Mouse (Mus musculus) intestine, postnatal 0 days (tissue): ENCODE results near the gene Rab40b. TPM values are rescaled to one million over a fixed set of nuclear protein-coding genes. Genes with fewer than 3 reads are reported as not detected.

ENCODE experiments used
- ATAC-seq: fragments of 200-750 bp; cut with Nextera tagmentation; 2 replicates; pipeline ENCODE4 v1.8.0; 2017; ENCODE audit warnings: mild to moderate bottlenecking, moderate TSS enrichment, moderate library complexity
- H3K27ac ChIP-seq: fragments of 300-500 bp; sonication (generic); 2 replicates; pipeline ENCODE4 v1.5.1; 2014; ENCODE audit warnings: mild to moderate bottlenecking, low read depth, low read length, moderate library complexity
- H3K27me3 ChIP-seq: fragments of 300-500 bp; sonication (generic); replicated peaks from 2 replicates; pipeline ENCODE4 v1.6.1; 2014; ENCODE audit warnings: low read length, mixed read lengths; ENCODE audit not compliant: control insufficient read depth, insufficient read depth
- H3K36me3 ChIP-seq: fragments of 300-500 bp; sonication (generic); 2 replicates; pipeline ENCODE4 v1.6.1; 2014; ENCODE audit warnings: mild to moderate bottlenecking, moderate library complexity; ENCODE audit not compliant: control insufficient read depth, insufficient read depth
- H3K4me1 ChIP-seq: fragments of 300-500 bp; sonication (generic); replicated peaks from 2 replicates; pipeline ENCODE4 v1.6.1; 2014; ENCODE audit warnings: antibody characterized with exemption, low read length, mixed read lengths; ENCODE audit not compliant: control insufficient read depth, insufficient read depth
- H3K4me2 ChIP-seq: fragments of 300-500 bp; sonication (generic); replicated peaks from 2 replicates; pipeline ENCODE4 v1.6.1; 2014; ENCODE audit warnings: low read depth, mild to moderate bottlenecking, moderate library complexity
- H3K4me3 ChIP-seq: fragments of 300-500 bp; sonication (generic); 2 replicates; pipeline ENCODE4 v1.5.1; 2014; ENCODE audit warnings: low read depth, low read length
- H3K9ac ChIP-seq: fragments of 300-500 bp; sonication (generic); 2 replicates; pipeline ENCODE4 v1.6.1; 2014; ENCODE audit warnings: mild to moderate bottlenecking, low read depth, low read length
- H3K9me3 ChIP-seq: fragments of 300-500 bp; sonication (generic); 2 replicates; pipeline ENCODE4 v1.6.1; 2016; ENCODE audit warnings: mixed run types; ENCODE audit not compliant: control insufficient read depth
- CTCF ChIP-seq: sonication (generic); IDR thresholded peaks from 2 replicates; pipeline ENCODE4 v1.5.1; 2016; ENCODE audit warnings: low read depth, mild to moderate bottlenecking, control low read depth, antibody characterized with exemption, moderate library complexity
- WGBS: fragments of 180-500 bp; shearing (Covaris S2); extraction: QIAGEN DNeasy Blood & Tissue Kit; methylation state at CpG from one replicate; pipeline ENCODE4 v1.1.7; 2014; 5-methylcytosine and 5-hydroxymethylcytosine counted together
- polyA plus RNA-seq: library from polyadenylated mRNA; unstranded; fragments of >200 nt; fragmentation: Nextera tagmentation; extraction: Ambion mirVana; gene quantifications from 2 replicates; pipeline ENCODE4 v1.2.1, GENCODE M21; 2015

Gene Rab40b
- polyA plus RNA-seq, 1 experiment from 2014 or later: 2.2 TPM

DNA sequence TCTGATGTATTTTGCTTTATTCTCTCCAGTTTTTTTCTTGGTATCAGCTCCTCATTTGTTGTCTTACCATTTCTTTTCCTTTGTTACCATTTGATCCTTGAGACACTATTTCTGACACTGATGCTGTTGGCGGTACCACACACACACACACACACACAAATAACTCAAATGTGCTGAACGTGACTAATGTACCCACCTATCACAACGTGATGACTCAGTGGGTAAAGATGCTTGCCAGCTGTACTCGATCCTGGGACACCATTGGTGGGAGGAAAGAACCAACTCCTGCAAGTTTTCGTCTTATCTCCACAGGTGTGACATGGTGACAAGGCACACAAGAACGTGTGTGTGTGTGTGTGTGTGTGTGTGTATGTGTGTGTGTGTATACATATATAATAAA, 14.7 kb downstream of the Rab40b start:
- no peaks in the 10 kb centered on the region for H3K4me1 ChIP-seq
- no peaks in the 10 kb centered on the region for H3K27me3 ChIP-seq
- no peak overlapping the region for H3K9ac ChIP-seq
- TF ChIP-seq CTCF: no peak
- H3K27ac ChIP-seq: no peak overlapping the region
- H3K4me3 ChIP-seq: no peak overlapping the region
- no peaks in the 10 kb centered on the region for H3K36me3 ChIP-seq
- no peaks in the 10 kb centered on the region for H3K9me3 ChIP-seq
- ATAC-seq: no peak
- no peak overlapping the region for H3K4me2 ChIP-seq
- 56% methylated on average over 6 of the region's 6 CpGs for WGBS

DNA sequence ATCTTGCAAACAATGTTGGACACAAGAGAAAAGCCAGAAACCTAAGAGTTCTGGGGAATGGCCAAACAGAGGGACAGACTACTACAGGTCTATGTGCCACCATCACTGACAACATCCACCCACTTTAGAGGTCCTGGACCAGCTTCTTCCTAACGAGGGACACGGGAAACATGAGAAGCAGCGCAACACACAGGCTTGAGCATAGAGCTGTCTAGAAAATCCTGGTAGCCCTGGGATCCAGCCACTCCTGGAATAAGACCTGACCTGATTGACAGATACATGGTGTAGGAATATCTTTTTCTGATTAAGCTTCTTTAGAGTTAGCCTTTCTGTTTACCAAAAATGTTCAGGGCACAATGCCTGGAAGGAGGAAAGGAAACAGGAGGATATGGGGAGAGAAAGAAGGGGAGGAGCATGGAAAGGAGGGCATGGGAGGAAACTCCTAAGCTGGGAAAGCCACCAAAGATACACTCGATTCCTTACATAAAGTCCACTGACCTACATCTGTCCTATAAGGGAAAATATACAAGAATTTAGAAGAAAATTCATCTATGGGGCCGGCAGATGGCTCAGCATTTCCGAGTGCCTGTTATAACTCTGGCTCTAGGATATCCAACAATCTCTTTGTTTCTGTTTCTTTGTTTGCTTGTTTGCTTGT, 17.6 kb downstream of the Rab40b start:
- H3K27ac ChIP-seq: no peak overlapping the region
- no peak overlapping the region for H3K4me3 ChIP-seq
- H3K4me1 ChIP-seq: no peaks in the 10 kb centered on the region
- no peak for ATAC-seq
- WGBS: 79% methylated on average over 6 of the region's 6 CpGs
- no peaks in the 10 kb centered on the region for H3K9me3 ChIP-seq
- H3K27me3 ChIP-seq: no peaks in the 10 kb centered on the region
- TF ChIP-seq CTCF: no peak
- H3K36me3 ChIP-seq: no peaks in the 10 kb centered on the region
- H3K9ac ChIP-seq: no peak overlapping the region
- H3K4me2 ChIP-seq: no peak overlapping the region

DNA sequence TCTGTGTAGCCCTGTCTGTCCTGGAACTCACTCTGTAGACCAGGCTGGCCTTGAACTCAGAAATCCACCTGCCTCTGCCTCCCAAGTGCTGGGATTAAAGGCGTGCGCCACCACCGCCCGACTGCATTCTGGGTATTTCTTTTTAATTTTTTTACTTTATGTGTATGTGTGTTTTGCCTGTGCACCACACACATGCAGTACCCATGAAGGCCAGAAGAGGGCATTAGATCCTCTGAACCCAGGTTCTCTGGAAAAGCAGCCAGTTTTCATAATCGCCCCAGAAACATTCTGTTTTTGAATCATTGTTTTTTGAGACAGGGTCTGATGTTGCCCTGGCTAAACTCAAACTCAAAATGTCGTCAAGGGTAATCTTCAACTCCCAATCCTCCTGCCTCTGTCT, 18.4 kb downstream of the Rab40b start:
- no peak overlapping the region for H3K9ac ChIP-seq
- H3K4me1 ChIP-seq: no peaks in the 10 kb centered on the region
- no peaks in the 10 kb centered on the region for H3K27me3 ChIP-seq
- H3K4me3 ChIP-seq: no peak overlapping the region
- ATAC-seq: no peak
- H3K4me2 ChIP-seq: no peak overlapping the region
- H3K9me3 ChIP-seq: no peaks in the 10 kb centered on the region
- 57% methylated on average over 6 of the region's 6 CpGs for WGBS
- H3K36me3 ChIP-seq: no peaks in the 10 kb centered on the region
- no peak overlapping the region for H3K27ac ChIP-seq
- TF ChIP-seq CTCF: peak; percentile 69

DNA sequence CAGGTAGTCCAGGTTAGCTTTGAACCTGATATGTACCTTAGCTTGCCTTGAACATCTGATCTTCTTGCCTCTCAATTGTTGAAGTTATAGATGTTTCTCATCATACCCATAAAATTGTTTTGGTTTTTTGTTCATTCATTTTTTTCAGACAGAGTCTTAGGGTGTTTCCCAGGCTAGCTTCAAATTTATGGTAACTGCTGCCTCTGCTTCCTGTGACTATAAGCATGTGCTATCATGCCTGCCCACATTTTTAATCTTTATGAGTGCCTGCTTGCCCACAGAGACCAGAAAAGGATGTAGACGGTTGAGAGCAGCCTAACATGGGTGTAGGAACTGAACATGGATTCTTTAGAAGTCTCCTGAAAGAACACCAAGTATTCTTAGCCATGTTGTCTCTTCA, 19.3 kb downstream of the Rab40b start:
- no peaks in the 10 kb centered on the region for H3K9me3 ChIP-seq
- no peak overlapping the region for H3K9ac ChIP-seq
- no peaks in the 10 kb centered on the region for H3K4me1 ChIP-seq
- no peak overlapping the region for H3K27ac ChIP-seq
- no peak overlapping the region for H3K4me3 ChIP-seq
- TF ChIP-seq CTCF: no peak
- no peak overlapping the region for H3K4me2 ChIP-seq
- no peaks in the 10 kb centered on the region for H3K27me3 ChIP-seq
- no peak for ATAC-seq
- no peaks in the 10 kb centered on the region for H3K36me3 ChIP-seq
- 72% methylated on average over 1 of the region's 1 CpGs for WGBS

DNA sequence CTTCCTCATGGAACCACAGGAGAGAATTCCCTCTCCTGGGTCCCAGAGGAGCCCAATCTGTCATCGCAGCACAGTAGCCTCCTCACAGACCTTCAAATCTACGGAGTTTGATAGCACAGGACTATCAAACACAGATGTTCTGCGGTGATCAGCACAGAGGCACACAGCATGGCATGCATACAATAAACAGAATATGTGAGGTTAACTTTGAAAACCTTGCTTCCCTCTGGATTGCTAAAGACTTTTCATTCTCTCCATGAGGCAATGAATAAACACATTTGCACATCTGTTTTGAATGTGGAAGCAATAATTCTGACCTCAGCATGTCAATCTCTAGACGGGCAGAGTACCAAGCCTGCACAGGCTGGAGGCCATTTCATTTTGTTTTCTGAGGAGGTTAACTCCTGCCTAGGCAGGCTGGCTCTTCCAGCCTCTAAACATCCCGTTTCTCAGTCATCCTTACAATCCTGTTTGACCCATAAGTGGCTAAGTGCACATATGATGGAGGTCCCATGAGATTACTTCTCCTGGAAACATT, 20.8 kb downstream of the Rab40b start:
- ATAC-seq: no peak
- H3K27me3 ChIP-seq: no peaks in the 10 kb centered on the region
- no peak overlapping the region for H3K9ac ChIP-seq
- WGBS: 69% methylated on average over 5 of the region's 5 CpGs
- no peak overlapping the region for H3K4me2 ChIP-seq
- no peak overlapping the region for H3K27ac ChIP-seq
- no peak overlapping the region for H3K4me3 ChIP-seq
- no peaks in the 10 kb centered on the region for H3K4me1 ChIP-seq
- H3K36me3 ChIP-seq: no peaks in the 10 kb centered on the region
- TF ChIP-seq CTCF: no peak
- no peaks in the 10 kb centered on the region for H3K9me3 ChIP-seq

DNA sequence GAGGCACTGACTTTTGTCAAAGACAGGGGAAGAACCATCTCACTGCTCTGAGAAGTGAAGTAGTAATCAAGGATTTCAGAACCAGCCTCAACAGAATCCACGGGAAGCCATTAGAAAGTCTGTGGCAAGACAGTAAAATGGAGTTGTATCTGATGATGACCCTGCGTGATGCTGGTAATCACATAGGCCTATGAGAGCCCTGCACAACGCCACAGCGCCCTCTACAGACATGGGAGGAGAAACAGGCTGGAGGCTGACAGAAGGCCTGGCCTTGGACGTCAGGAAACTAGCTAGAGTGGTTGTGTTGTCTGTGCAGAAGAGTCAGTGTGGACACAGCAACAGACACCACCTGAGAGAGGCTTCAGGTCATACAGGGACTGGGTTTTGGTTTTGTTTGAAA, 25.8 kb downstream of the Rab40b start:
- Histone ChIP-seq H3K9ac (no peak overlapping the region), H3K27me3 (no peaks in the 10 kb centered on the region), H3K4me1 (no peaks in the 10 kb centered on the region), H3K9me3 (no peaks in the 10 kb centered on the region), H3K36me3 (no peaks in the 10 kb centered on the region), H3K4me3 (no peak overlapping the region), H3K27ac (no peak overlapping the region), H3K4me2 (no peak overlapping the region)
- TF ChIP-seq CTCF: peak; percentile 64
- ATAC-seq: no peak
- 28% methylated on average over 5 of the region's 5 CpGs for WGBS
